Mouse (Mus musculus) neural tube, embryonic 11.5 days (tissue): ENCODE data around the gene Zyx. TPM values are rescaled to one million over a fixed set of nuclear protein-coding genes. Genes with fewer than 3 reads are reported as not detected.

Experiments used
- ATAC-seq: fragments of 200-750 bp; cut with Nextera tagmentation; 2 replicates; pipeline ENCODE4 v1.8.0; 2017; ENCODE audit warnings: moderate number of reproducible peaks, mild to moderate bottlenecking, moderate TSS enrichment, moderate library complexity; ENCODE audit not compliant: insufficient read depth, low FRiP score, low TSS enrichment
- DNase-seq: peaks from one replicate; pipeline ENCODE4 v3.0.0-alpha.2; 2015; ENCODE audit warnings: low spot score
- H3K27ac ChIP-seq: fragments of 300-500 bp; sonication (generic); 2 replicates; pipeline ENCODE4 v1.5.1; 2014; ENCODE audit warnings: low read depth, mild to moderate bottlenecking, low read length
- H3K27me3 ChIP-seq: fragments of 300-500 bp; sonication (generic); 2 replicates; pipeline ENCODE4 v1.6.1; 2014; ENCODE audit warnings: mild to moderate bottlenecking, low read length, mixed read lengths; ENCODE audit not compliant: control insufficient read depth, insufficient read depth
- H3K36me3 ChIP-seq: fragments of 300-500 bp; sonication (generic); 2 replicates; pipeline ENCODE4 v1.6.1; 2014; ENCODE audit warnings: mild to moderate bottlenecking, low read length, moderate library complexity, mixed read lengths; ENCODE audit not compliant: control insufficient read depth, insufficient read depth
- H3K4me1 ChIP-seq: fragments of 300-500 bp; sonication (generic); 2 replicates; pipeline ENCODE4 v1.6.1; 2014; ENCODE audit warnings: low read length, mixed read lengths; ENCODE audit not compliant: control insufficient read depth, insufficient read depth
- H3K4me2 ChIP-seq: fragments of 300-500 bp; sonication (generic); 2 replicates; pipeline ENCODE4 v1.6.1; 2014; ENCODE audit warnings: low read depth, mild to moderate bottlenecking, moderate library complexity
- H3K4me3 ChIP-seq: fragments of 300-500 bp; sonication (generic); 2 replicates; pipeline ENCODE4 v1.5.1; 2014; ENCODE audit warnings: low read depth, low read length
- H3K9ac ChIP-seq: fragments of 300-500 bp; sonication (generic); 2 replicates; pipeline ENCODE4 v1.6.1; 2014; ENCODE audit warnings: mild to moderate bottlenecking, low read length
- H3K9me3 ChIP-seq: fragments of 300-500 bp; sonication (generic); 2 replicates; pipeline ENCODE4 v1.6.1; 2016; ENCODE audit warnings: low read length; ENCODE audit not compliant: control insufficient read depth
- WGBS: fragments of 180-500 bp; shearing (Covaris S2); extraction: QIAGEN DNeasy Blood & Tissue Kit; methylation state at CpG from one replicate; pipeline ENCODE4 v1.1.7; 2014; 5-methylcytosine and 5-hydroxymethylcytosine counted together
- polyA plus RNA-seq: library from polyadenylated mRNA; unstranded; fragments of >200 nt; fragmentation: Nextera tagmentation; extraction: Ambion mirVana; gene quantifications from 2 replicates; pipeline ENCODE4 v1.2.1, GENCODE M21; 2014

Gene Zyx
- polyA plus RNA-seq, 1 experiment from 2014 or later: 86.3 TPM

GRCm38 (mm10) chr6:42326509-42326908 is 22.9 kb upstream of the Zyx start:
- Histone ChIP-seq H3K27ac (no peak overlapping the region), H3K4me2 (no peak overlapping the region), H3K9me3 (no peaks in the 10 kb centered on the region), H3K27me3 (peaks cover 3% of the 10 kb centered on the region; the same call in 1 of the 2 replicates), H3K9ac (no peak overlapping the region), H3K4me3 (no peak overlapping the region), H3K4me1 (peaks cover 2% of the 10 kb centered on the region; the same call in 1 of the 2 replicates), H3K36me3 (no peaks in the 10 kb centered on the region)
- ATAC-seq (no peak), DNase-seq (no peak)
- WGBS: 95% methylated on average over 3 of the region's 3 CpGs

GRCm38 (mm10) chr6:42328757-42329156 is 20.7 kb upstream of the Zyx start:
- no peak overlapping the region for H3K9ac ChIP-seq
- H3K4me3 ChIP-seq: no peak overlapping the region
- no peak overlapping the region for H3K27ac ChIP-seq
- 86% methylated on average over 3 of the region's 3 CpGs for WGBS
- H3K4me1 ChIP-seq: no peaks in the 10 kb centered on the region
- H3K4me2 ChIP-seq: no peak overlapping the region
- no peaks in the 10 kb centered on the region for H3K36me3 ChIP-seq
- ATAC-seq (no peak), DNase-seq (no peak)
- no peaks in the 10 kb centered on the region for H3K9me3 ChIP-seq
- H3K27me3 ChIP-seq: no peaks in the 10 kb centered on the region

GRCm38 (mm10) chr6:42330216-42330615 is 19.2 kb upstream of the Zyx start:
- no peak for DNase-seq
- Histone ChIP-seq H3K9ac (no peak overlapping the region), H3K4me2 (no peak overlapping the region), H3K36me3 (no peaks in the 10 kb centered on the region), H3K9me3 (no peaks in the 10 kb centered on the region), H3K27ac (no peak overlapping the region), H3K4me1 (no peaks in the 10 kb centered on the region), H3K4me3 (no peak overlapping the region), H3K27me3 (no peaks in the 10 kb centered on the region)
- WGBS: 75% methylated on average over 3 of the region's 3 CpGs
- ATAC-seq: no peak

- no peak for ATAC-seq
- WGBS: 92% methylated on average over 3 of the region's 3 CpGs
Observed at GRCm38 (mm10) chr6:42330946-42331345, 18.5 kb upstream of the Zyx start.

GRCm38 (mm10) chr6:42339189-42339588 is 10.2 kb upstream of the Zyx start:
- Histone ChIP-seq H3K36me3 (no peaks in the 10 kb centered on the region), H3K4me2 (no peak overlapping the region), H3K9me3 (no peaks in the 10 kb centered on the region), H3K4me1 (no peaks in the 10 kb centered on the region), H3K9ac (no peak overlapping the region), H3K27ac (no peak overlapping the region), H3K4me3 (no peak overlapping the region), H3K27me3 (no peaks in the 10 kb centered on the region)
- DNase-seq: no peak
- 87% methylated on average over 2 of the region's 2 CpGs for WGBS
- ATAC-seq: no peak

More at GRCm38 (mm10) chr6:42330946-42331345, 18.5 kb upstream of the Zyx start:
- no peak overlapping the region for H3K27ac ChIP-seq
- no peak overlapping the region for H3K9ac ChIP-seq
- no peaks in the 10 kb centered on the region for H3K27me3 ChIP-seq
- H3K9me3 ChIP-seq: no peaks in the 10 kb centered on the region
- H3K4me2 ChIP-seq: no peak overlapping the region
- no peak overlapping the region for H3K4me3 ChIP-seq
- no peak for DNase-seq
- H3K4me1 ChIP-seq: no peaks in the 10 kb centered on the region
- no peaks in the 10 kb centered on the region for H3K36me3 ChIP-seq

- no peaks in the 10 kb centered on the region for H3K4me1 ChIP-seq
- no peak for ATAC-seq
- DNase-seq: no peak
- no peak overlapping the region for H3K9ac ChIP-seq
- H3K9me3 ChIP-seq: no peaks in the 10 kb centered on the region
- H3K4me2 ChIP-seq: no peak overlapping the region
- no peaks in the 10 kb centered on the region for H3K36me3 ChIP-seq
- H3K4me3 ChIP-seq: no peak overlapping the region
- WGBS: 84% methylated on average over 5 of the region's 5 CpGs
- H3K27me3 ChIP-seq: no peaks in the 10 kb centered on the region
- no peak overlapping the region for H3K27ac ChIP-seq
Observed at GRCm38 (mm10) chr6:42339981-42340380, 9.4 kb upstream of the Zyx start.

GRCm38 (mm10) chr6:42342171-42342570 is 7.3 kb upstream of the Zyx start:
- no peak for ATAC-seq
- Histone ChIP-seq H3K4me1 (no peaks in the 10 kb centered on the region), H3K36me3 (no peaks in the 10 kb centered on the region), H3K27ac (no peak overlapping the region), H3K27me3 (no peaks in the 10 kb centered on the region), H3K9me3 (no peaks in the 10 kb centered on the region), H3K4me3 (no peak overlapping the region), H3K9ac (no peak overlapping the region), H3K4me2 (no peak overlapping the region)
- 95% methylated on average over 1 of the region's 1 CpGs for whole genome bisulfite sequencing
- no peak for DNase-seq

- Histone ChIP-seq H3K36me3 (no peaks in the 10 kb centered on the region), H3K4me1 (no peaks in the 10 kb centered on the region), H3K4me3 (no peak overlapping the region), H3K4me2 (no peak overlapping the region), H3K9me3 (no peaks in the 10 kb centered on the region), H3K27me3 (no peaks in the 10 kb centered on the region), H3K27ac (no peak overlapping the region), H3K9ac (no peak overlapping the region)
- no peak for ATAC-seq
- 84% methylated on average over 9 of the region's 9 CpGs for WGBS
- DNase-seq: no peak
Observed at GRCm38 (mm10) chr6:42343361-42344120, 5.9 kb upstream of the Zyx start.

GRCm38 (mm10) chr6:42344255-42344654 is 5.2 kb upstream of the Zyx start:
- Histone ChIP-seq H3K36me3 (no peaks in the 10 kb centered on the region), H3K9ac (no peak overlapping the region), H3K27ac (no peak overlapping the region), H3K4me3 (no peak overlapping the region), H3K9me3 (no peaks in the 10 kb centered on the region), H3K4me1 (no peaks in the 10 kb centered on the region), H3K4me2 (no peak overlapping the region), H3K27me3 (no peaks in the 10 kb centered on the region)
- 88% methylated on average over 1 of the region's 1 CpGs for WGBS
- ATAC-seq (no peak), DNase-seq (no peak)
